Mouse (Mus musculus) forelimb bud, embryonic 11.5 days (tissue): ENCODE results near the gene Defb48.

ENCODE experiments used
- DNase-seq: peaks from one replicate; pipeline ENCODE4 v3.0.0-alpha.2; 2012; ENCODE audit warnings: low read depth, low spot score

The Defb48 gene

DNA sequence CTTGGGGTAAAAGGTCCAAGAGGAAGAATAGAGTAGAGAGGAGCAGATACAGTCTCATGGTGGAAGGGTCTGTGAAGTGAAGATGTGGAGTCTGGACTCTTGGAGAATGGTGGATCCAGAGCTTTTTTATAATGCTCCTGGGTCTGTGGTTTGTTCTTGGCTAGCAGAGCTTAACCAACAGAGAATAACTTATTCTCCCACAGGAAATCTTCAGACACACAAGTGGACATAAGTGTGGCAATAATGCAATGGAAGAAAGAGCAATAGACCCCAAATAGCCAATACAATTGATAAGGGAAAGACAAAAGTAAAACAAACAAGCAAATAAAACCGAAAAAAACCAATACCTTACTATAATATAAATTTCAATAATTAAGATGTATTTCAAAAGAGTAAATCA, at the start of gene Defb48:
TSS of gene Defb48 (minus strand) at position 101 of the 400 bp plus-strand sequence.
- no peak for DNase-seq

GRCm38 (mm10) chr14:63020524-63021156, 36.3 kb upstream of the Defb48 start:
- no peak for DNase-seq

- DNase-seq, result no peak
These were observed 30.4 kb upstream of the Defb48 start for GRCm38 (mm10) chr14:63014667-63015066.

DNA sequence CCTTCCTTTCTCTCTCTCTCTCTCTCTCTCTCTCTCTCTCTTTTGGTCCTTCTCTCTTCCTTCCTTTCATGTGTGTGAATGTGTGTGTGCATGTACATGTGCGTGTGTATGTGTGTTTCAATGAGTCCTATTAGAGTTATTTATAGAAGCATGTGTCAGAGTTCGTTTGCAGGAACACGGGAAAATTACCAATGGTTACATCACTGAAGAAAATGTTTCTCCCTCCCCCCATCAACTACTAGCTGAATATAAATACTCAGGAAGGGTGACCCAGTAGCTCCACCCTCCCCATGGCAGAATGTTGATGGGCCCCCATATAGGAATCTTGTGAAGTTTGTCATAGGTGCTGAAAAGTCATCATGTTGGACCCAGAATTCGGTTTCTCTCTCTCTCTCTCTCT, 28.8 kb upstream of the Defb48 start:
- DNase-seq, result no peak

GRCm38 (mm10) chr14:63011471-63011870, 27.2 kb upstream of the Defb48 start, which contains the start of gene Defb43:
Defb43 (plus strand) TSS chr14:63011771.
- no peak for DNase-seq

DNA sequence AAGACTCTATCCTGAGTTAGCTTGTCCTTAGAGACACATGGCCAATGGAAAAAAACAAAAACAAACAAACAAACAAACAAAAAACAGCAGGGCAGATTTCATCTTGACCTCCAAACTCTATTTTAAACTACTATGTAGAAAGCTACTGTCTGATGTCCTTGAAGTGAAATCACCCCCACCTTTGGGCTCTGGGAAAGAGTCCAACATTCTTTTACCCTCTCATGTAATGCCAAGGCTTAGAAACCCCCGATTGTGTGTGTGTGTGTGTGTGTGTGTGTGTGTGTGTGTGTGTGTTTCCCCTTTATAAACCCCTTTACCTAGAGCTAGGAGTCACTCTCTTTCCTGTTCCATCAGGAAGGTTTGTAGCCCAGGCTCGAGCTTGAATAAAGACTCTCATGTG, 18.3 kb upstream of the Defb48 start:
- no peak for DNase-seq

DNA sequence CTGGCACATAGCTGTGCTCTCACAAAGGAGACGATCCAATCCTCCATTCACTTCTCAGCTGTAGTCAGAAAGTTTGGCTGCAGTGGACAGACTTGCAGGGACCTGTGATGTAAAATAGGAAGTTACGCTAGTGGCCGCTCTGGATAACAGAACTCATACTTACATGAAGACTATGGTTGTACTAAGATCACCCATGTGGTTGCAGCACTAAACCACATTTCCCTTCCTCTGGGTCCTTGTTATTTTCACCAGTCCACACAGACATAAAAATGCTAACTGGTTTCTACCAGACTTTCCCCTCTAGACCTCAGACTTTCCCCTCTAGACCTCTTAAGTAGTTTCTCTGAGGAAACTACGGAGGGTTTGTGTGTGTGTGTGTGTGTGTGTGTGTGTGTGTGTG, 14.7 kb upstream of the Defb48 start:
- no peak for DNase-seq

DNA sequence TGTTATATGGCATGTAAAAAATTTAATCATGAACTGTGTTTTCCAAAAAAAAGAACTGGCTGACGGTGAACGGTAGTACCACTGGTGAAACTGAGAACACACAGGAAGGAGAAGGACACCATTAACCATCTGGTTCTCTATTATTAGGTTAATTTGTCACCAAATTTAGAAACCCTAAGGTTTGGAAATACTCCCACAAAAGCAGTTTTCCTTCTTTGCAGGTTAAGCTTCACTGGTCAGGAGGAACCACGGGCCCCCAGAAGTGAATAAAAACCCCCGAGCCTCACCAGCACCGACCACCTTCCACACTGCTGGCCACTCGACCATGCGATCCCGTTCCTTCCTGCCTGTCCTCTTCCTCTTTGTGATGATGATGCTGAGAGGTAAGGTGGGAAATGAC, 13.5 kb upstream of the Defb48 start, which contains the start of gene Defb47:
TSS of gene Defb47 (plus strand) at position 301 of the 400 bp plus-strand sequence.
- no peak for DNase-seq

DNA sequence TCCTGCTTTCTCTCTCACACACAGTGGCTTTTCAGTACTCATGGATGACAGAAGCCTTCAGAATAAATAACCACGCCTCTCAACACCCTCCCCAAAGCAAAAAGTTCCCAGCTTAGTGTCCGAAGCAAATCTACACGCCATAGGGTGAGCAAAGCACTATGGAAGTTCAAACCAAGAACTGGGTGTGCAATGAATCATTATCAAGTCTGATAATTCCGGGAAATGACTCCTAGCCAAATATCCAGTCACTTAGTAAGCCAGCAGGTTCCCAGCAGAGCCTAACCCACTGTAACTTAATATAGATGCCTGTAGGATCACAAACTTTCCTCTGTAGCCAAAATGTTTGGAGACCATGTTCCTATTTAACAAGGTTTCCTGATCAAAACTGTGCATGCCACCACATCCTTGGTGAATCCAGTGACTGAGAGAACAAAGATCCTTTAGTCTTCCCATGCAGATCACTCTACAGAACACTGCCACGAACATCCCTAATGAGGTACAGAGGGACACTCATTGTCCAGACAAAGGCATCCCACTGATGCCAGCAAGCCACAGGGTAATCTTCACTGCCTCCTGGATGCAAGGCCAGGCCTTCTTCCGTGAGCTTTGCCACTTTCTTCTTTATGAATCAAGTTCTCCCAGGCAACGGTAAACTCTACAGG, 7.7 kb upstream of the Defb48 start:
- DNase-seq, result no peak

- DNase-seq, result no peak
These were observed 7.0 kb upstream of the Defb48 start for GRCm38 (mm10) chr14:62991271-62991670.

DNA sequence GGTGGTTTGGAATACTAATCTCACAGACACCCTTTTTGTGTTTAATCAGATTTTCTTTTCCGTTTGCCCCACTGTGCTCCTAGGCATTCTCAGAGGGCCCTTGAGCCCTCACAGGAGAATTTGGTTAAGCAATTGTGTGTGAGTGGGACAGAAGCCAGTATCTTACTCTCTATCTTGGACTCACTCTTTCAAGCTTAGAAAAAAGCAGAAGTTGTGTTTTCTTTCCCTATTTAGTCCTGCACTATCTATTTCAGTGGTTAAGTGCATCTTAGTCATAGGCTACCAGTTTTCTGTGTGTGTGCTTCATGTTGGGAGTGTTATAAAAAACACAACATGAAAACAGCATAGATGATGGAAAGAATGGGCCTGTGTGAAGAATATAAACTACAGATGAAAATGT, 4.5 kb downstream of the Defb48 start:
- no peak for DNase-seq

- DNase-seq, result peak; percentile 68
These were observed 9.3 kb downstream of the Defb48 start for GRCm38 (mm10) chr14:62975046-62975445.

DNA sequence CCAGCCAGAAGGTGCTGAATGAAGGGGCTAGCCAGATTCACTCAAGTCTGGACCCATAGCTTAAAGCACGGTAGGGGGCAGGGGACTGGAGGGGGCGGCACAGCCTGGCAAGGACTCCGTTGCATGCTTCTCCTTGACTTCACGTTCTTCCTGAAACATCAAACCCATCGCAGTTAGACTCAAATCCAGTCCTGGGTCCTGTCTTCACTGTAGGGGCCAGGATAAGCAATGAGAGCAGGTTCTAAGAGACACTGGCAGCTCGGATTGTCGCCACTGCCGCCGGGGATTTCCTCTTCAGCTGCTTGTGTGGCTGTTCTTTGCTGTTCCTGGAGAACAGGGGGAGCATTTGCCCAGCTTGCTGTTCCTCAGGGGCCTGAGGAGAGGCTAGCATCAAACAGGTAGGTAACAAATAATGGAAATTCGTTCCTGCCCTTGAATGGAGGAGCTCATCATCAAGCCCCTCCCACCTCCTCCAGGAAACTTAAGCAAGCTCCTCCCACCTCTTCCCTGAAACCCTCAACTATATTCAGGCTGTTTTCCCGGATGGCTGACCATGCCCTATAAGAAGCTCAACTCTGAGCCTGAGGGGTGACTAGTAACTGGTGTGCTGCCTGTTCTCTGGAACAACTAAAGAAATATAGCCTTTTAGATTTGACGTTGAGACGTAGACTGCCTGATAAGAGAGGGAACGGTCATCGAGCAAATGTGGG, 18.3 kb downstream of the Defb48 start:
- DNase-seq, result no peak

GRCm38 (mm10) chr14:62965342-62965741, 19.0 kb downstream of the Defb48 start:
- DNase-seq, result no peak

- no peak for DNase-seq
These were observed 20.7 kb downstream of the Defb48 start for GRCm38 (mm10) chr14:62963632-62964031.

DNA sequence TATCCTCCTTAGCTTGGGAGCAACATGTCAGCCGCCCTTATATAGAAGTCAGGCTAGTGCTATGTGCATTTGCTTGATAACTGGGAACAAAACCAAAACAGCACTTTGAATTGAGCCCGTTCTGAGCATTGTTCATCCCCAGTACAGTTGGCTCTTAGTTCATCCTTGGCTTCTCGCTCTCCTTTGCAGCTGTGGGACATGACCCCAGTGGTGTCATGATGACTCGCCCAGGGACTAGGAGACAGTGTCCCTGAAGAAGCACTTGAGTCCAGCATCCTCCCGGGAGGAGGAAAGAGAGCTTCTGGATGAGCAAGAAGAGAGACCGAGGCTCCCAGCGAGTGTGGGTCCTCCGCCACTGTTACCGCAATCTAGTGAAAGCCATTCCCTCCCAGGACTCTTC, 28.2 kb downstream of the Defb48 start:
- no peak for DNase-seq

GRCm38 (mm10) chr14:62946794-62947193, 37.5 kb downstream of the Defb48 start:
- no peak for DNase-seq

DNA sequence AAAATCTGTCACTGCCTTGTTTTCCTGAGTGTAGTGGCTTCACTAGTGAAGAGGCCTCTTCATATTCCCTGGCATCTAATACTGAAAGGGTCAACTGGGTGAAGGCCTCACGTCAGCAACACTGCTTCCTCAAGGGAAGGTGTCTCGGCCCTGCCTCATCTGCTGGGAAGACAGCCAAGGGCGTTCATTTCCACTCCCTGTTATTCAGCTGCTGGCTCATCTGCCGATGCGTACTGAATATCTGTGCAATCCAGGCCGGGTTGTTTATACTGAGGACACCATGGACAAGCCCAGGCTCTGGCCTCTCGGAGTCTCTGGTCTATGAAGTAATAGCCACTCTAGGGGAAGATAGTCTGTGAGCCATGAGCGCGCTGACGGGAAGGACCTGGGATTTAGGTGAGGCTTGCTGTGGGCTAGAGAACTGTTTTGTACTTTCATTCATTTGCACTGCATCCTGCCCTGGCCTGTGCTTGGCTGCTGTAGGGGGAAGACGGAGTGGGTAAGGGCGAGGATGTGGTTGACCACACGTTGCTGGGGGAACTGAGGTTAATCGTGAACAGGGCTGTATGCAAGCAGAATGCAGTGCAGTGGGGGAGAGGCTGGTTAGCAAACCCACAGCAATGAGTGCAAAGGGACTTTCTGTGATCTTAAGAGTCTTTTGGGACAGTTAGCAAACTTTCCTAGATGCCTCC, 43.8 kb downstream of the Defb48 start:
- DNase-seq, result no peak

DNA sequence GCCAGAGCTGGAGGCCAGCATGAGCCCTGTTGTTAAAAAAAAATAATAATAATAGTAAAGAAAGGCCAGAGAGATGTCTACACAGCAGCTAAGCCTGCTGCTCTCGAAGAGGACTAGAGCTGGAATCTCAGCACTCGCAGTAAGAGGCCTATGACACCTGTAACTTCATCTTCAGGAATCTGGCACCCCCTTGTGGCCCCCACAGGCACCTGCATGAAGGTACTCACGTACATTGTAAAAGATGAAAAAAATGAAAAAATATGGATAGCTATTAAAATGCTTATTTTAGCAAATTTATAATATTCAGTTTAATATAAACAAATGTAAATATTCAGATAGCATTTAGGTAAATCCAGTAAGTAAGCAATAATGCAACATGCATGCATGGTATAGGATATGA, 44.9 kb downstream of the Defb48 start:
- no peak for DNase-seq

- DNase-seq, result peak; percentile 8
These were observed 46.6 kb downstream of the Defb48 start for GRCm38 (mm10) chr14:62937675-62938074.

GRCm38 (mm10) chr14:62936631-62937380, 47.5 kb downstream of the Defb48 start:
- DNase-seq, result no peak
